Mouse (Mus musculus): ENCODE measurements around the gene Gm5767. TPM values are rescaled to one million over a fixed set of nuclear protein-coding genes. Genes with fewer than 3 reads are reported as not detected.

Gene Gm5767
- total RNA-seq, 2 experiments from 2014 or later: not detected

DNA sequence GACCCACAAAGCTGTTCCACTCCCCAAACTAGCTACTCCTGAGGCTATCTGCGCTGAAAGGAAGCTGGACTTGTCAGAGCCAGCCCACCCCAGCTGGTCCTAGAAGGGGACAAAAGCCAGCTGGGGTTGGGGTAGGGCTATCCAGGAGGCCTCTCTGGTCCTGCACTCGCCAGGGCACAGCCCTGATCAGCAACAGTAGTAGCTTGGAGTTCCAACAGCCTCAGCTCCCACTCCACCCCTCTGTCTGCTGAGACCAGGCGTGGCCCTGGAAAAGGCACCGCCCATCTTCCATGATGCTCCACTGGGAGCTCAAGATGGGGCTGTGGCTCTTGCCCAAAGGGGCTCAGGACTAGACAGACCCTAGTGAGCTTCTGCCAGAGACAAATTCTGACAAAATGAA lies 12.8 kb upstream of the Gm5767 start:
- DNase-seq (ENCODE audit: low spot score in 2 of 2): no peak
- intact Hi-C loops (cut with DNase I): no loop called here

DNA sequence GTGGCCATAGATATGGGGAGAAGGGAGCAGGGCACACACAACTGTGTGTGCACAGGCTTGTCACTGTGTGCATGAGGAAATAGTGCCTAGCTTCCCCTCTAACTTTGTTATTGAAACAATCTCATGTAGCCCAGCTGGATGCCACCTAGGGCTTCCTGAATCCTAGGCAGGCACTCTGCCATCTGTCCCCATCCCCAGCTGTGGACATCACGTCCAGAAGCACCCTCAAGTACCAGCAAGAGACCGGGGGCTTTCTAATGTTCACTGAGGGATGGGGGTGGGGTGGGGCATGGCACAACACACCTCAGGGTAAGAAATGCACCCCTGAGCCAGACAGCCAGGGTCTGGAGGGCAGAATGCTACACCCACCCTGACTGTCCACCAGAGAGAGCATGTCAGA lies 12.2 kb upstream of the Gm5767 start:
- intact Hi-C loops (cut with DNase I): no loop called here
- no peak for DNase-seq (ENCODE audit: low spot score in 2 of 2)

DNA sequence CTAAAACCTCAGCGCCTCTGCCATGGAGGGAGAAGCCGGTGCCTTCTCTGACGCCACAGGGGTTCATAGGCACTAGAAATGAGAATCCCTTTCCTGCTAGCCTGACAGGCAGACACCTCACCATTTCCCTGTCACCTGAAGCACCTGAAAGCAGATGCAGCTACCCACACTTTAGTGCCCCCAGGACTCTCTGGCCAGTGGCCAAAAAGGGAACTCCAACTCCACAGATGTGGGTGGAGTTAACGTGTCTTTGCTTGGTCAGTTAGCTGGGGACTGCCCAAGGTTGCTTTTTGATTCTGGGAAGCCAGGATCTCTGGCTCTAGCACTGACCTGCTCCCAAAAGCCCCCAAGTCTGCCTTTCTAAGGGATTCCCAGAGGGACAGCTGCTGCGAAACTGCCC lies 11.1 kb upstream of the Gm5767 start:
- DNase-seq (ENCODE audit: low spot score in 2 of 2): no peak
- intact Hi-C loops (cut with DNase I): no loop called here

DNA sequence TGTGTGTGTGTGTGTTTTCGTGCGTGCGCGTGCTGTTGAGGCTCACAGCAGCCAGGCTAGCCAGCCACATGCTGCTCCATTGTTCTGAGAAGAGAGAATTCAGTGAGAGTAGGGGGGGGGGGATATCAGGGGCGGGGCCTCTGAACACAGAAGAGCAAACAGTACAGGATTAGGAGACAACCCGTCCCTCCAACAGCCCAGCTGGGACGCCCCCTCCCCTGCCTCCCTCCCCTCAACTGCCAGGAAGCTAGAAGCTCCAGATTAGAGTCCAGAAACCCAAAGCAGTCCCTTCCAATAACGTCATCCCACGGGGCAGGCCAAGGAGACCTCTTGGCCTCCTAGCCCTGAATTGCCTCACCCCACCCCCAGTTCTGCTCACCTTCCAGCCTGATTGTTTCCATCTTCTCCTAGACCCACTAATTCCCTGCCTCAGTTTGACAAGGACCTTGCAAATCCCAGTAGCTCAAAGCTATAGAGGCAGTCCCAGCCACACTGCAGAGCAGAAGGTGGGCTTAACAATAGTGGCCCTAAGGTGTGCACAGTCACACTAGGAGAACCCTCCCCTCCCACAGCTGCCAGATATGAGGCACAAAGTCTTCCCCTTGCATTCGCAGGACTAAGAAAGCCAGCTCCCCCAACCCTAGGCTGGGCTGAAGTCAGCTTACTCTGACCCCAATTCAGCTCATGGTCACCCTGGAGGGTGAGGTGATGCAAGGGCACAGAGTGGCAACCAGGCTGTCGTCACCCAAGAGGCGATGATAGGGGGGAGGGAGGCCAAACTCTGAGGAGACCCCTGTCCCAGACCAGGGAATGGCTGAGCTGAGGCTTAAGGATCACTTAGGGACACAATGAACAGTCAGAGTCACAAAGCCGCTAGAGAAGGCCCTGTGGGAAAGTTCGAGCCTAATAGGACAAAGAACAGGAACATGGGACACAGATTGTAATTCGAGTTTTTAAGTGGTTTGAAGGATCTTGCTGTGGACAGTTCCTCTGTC lies 10.2 kb upstream of the Gm5767 start:
- intact Hi-C loops (cut with DNase I): no loop called here
- no peak for DNase-seq (ENCODE audit: low spot score in 2 of 2)

DNA sequence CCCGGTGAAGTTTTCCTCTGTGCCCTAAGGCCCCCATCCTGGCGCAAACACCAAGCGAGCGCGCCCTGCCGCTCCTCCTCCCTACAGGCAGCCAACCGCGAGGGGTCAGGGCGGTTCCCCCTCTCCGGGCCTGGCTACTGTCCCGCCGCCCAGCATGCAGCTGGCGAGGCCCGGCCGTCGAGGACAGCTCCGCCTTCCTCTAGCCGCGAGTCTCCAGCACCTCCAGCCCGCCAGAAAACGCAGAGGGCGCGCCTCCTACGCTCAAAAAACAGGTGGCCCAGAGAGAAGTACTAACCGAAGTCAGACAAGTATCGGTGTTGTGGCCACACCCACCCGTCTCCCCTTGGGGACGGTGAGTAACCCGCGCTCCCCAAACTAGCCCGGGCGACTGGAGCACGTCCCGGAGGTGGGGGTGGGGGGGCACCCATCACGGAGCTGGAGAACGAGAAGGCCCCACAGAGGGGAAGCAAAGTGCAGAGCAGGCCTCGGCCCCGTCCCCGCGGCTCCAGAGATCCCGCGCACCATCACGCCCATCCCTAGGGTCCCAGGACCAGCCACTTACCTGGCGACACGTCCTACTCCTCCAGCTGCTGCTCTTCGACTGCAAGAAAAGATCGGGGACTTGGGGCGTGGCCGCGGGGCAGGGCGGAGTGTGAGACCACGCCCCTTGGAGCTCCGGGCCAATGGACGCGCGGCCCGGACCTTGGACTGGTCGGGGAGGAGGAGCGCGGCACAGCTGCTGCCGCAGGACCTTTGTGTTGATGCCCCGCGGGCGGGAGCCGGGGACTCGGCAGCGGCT lies 8.8 kb upstream of the Gm5767 start, which contains the start of gene Carhsp1:
TSS of gene Carhsp1 (minus strand) at position 605 of the 799 bp plus-strand sequence.
- peak; percentile 77 to 83 for DNase-seq (ENCODE audit: low spot score in 2 of 2)
- intact Hi-C loops (cut with DNase I): loop anchor here (1.0 kb wide), 1 partner anchor 177 kb away; no protein-coding TSS in a partner anchor

DNA sequence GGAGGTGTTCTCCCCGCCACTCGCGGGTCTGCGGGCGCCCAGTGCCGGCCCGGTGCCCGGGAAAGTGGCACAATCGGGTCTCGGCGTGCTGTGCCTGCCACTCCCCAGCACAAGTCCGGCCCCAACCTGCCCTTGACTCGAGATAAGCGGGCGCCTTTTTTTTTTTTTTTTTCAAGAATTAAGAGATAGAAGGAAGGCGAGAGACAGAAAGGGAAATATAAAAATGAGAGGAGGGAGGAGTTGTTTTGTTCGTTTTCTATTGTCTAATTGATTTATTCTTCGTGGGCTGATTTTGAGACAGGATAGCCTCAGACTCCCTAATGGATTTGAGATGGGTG lies 8.3 kb upstream of the Gm5767 start:
- DNase-seq (ENCODE audit: low spot score in 2 of 2): no peak
- intact Hi-C loops (cut with DNase I): loop anchor here (1.0 kb wide), 1 partner anchor 178 kb away; no protein-coding TSS in a partner anchor

DNA sequence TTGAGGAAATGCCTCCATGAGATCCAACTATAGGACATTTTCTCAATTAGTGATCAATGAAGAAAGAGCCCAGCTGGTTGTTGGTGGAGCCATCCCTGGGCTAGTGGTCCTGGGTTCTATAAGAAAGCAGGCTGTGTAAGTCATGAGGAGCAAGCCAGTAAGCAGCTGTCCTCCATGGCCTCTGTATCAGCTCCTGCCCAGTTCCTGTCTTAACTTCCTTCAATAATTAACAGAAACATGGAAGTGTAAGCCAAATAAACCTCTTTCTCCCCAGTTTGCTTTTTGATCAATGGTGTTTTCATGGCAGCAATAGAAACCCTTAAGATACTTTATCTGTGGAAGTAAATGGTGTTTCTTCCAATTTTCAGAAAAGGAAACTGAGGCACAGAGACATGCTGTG lies 7.8 kb upstream of the Gm5767 start:
- intact Hi-C loops (cut with DNase I): loop anchor here (1.0 kb wide), 1 partner anchor 179 kb away; no protein-coding TSS in a partner anchor
- DNase-seq (ENCODE audit: low spot score in 2 of 2): no peak

DNA sequence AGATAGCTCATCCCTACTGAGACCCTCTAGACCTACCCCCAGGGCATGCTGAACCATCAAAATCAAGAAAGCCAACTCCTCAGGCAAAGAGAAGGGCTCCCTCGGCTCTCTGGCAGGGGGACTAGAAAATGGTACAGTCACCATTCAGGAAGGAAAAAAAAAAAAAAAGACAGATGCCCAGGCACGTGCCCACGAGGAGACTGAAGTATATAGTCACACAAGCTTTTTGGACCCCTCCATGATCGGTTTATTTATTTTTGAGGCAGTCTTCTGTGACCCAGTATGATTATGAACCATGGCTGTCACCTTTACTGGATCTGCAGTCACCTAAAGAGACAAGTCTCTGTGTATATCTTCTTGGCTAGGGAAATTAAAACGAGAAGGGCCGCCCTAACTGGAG lies 7.2 kb upstream of the Gm5767 start:
- intact Hi-C loops (cut with DNase I): no loop called here
- DNase-seq (ENCODE audit: low spot score in 2 of 2): no peak

DNA sequence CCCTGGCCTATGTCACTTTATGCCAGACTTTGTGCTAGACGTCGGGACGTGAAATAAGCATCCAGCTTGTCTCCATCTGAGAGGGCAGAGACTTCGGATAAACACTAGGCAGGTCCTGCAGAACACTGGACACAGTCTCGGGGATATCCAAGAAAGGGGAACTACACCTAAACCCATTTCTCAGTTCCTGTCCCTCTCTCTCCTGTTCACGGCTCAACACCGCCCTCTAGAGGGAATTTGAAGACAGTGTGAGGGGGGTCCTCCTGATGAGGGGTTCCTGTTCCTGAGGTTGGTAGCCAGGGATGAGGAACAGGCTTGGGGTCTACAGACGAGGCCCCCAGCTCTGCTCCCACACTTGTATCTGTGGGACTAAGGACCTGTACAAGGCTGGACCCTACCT lies 6.4 kb upstream of the Gm5767 start:
- intact Hi-C loops (cut with DNase I): loop anchor here (2.0 kb wide), 1 partner anchor 29 kb away; no protein-coding TSS in a partner anchor
- peak in 1 of 2 experiments; percentile 35 for DNase-seq (ENCODE audit: low spot score in 2 of 2)

DNA sequence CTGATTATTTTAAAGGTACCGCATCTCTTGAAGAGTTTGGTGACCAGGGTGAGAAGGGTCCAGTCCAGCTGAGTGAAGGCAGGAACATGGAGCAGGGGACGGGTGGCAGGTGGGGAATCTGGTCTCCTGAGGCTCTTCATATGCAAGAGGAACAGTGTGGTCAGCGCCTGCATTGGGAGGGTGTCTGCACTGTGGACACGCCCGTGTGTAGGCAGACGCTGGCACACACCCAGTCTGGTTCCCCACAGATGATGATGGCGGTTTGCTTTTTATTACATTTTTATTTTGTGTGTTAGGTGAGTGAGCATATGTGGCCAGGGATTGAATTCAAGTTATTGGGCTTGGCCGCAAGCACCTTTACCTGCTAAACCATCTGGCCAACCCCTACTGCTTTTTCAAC lies 5.0 kb upstream of the Gm5767 start:
- DNase-seq (ENCODE audit: low spot score in 2 of 2): no peak
- intact Hi-C loops (cut with DNase I): loop anchor here (2.0 kb wide), 1 partner anchor 31 kb away; no protein-coding TSS in a partner anchor

DNA sequence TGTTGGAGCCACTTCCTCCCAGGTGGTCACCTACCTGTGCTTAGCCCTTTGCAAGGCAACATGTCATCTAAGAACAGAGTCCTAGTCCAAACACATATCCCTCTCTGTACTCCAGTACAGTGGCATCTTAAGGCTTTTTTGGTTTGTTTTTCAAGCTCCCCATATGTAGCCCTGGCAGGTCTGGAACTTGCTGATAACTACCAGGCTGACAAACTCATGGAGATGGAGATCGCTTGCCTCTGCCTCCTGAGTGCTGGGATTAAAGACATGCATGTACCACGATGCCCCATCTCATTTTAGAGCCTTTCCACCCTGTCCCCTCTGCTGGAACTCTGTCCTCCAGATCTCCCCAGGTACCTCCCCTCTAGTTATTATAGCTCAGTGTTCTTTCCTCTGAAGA lies 4.3 kb upstream of the Gm5767 start:
- DNase-seq (ENCODE audit: low spot score in 2 of 2): no peak
- intact Hi-C loops (cut with DNase I): loop anchor here (1.0 to 2.0 kb wide), 2 partner anchors 182 to 265 kb away; no protein-coding TSS in a partner anchor

DNA sequence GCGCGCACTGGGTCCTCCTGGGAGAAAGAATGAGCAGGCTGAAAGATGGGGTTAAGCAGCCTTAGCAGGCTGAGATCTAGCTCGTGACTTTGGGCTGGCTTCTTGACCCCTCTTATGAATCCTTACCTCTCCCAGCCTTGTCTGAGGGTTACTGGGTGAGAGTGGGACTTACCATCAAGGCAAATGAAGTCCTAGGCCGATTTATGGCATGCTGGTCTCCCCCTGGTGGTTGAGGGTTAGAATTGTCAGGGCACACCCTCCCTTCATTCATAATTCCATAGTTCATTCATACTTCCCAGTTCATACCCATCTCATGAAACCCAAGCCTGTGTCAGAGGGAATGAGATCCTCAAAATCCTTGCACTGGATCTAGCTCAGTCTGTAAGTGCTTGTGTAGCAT lies 3.8 kb upstream of the Gm5767 start:
- peak in 1 of 2 experiments; percentile 54 for DNase-seq (ENCODE audit: low spot score in 2 of 2)
- intact Hi-C loops (cut with DNase I): loop anchor here (1.0 to 2.0 kb wide), 2 partner anchors 182 to 266 kb away; no protein-coding TSS in a partner anchor

DNA sequence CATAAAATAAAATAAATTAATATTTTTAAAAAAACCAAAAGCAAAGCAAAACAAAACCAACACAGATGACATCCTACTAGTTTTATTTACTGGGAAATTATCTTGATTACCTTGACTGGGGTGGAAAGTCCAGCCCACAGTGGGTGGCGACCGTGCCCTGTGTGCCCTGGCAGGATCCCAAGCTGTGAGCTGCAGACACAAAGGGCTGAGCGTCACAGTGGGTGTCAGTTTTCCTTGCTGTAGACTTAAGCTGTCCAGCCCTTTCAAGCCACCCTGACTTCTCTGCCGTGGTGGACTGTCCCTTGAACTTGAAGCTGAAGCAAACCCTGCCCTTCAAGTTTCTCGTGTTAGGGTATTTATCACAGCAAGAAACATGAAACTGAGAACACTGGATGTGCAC lies 2.5 kb upstream of the Gm5767 start:
- intact Hi-C loops (cut with DNase I): no loop called here
- DNase-seq (ENCODE audit: low spot score in 2 of 2): no peak

DNA sequence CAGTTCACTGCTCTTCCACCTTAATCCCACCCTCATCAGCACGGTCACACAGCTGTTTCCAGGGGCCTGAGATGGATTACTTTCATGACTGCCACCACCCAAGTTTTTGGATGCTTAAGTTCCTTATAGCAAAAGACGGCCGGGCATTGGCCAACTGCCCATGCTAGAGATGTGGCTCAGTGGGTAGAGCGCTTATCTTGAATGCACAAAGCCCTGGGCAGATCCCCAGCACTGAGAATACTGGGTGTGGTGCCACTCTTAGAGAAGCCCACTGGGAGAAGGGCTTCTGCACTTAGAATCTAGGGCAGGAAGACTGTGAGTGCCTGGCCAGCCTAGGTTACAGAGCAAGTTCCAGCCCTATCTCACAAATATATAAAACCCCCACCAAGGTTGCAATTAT lies 1.9 kb upstream of the Gm5767 start:
- DNase-seq (ENCODE audit: low spot score in 2 of 2): no peak
- intact Hi-C loops (cut with DNase I): no loop called here

DNA sequence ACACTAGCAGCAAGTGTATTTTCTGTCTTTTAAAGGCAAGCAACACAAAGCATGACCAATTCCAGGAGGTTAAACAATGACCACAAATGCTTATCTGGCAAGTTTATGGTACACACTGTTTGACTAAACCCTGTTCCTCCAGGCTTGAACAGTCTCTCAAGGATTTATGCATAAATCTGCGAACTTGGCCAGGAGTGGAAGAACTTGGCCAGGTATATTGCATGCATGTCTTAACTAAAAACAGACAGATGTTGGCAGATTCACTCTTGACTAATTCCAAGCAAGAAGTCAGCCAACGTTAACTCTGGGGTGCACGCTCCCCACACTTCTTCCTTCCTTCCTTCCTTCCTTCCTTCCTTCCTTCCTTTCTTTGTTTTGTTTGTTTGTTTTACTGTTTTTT lies 790 bp upstream of the Gm5767 start:
- DNase-seq (ENCODE audit: low spot score in 2 of 2): no peak
- intact Hi-C loops (cut with DNase I): loop anchor here (10.0 kb wide), 1 partner anchor 155 kb away; the partner anchor contains the start of gene 1810013L24Rik

DNA sequence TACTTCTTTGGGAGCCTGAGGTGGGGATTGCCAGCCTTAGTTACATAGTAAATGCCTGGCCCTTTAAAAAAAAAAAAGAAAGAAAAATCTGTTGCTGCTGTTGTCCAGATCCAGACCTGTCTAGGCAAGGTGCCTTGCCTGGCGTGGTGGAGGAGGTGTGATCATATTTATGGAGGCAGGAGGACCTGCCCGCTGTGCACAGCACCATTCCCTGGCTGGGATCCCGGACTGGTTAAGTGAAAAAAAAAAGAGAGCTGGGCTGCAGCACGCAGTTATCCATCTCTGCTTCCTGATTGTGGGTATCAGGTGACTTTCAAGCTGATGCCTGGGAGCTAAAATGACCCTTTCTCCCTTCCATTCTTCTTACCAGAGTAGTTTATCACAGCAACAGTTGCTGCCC lies 4.5 kb downstream of the Gm5767 start:
- intact Hi-C loops (cut with DNase I): loop anchor here (10.0 kb wide), 1 partner anchor 150 kb away; the partner anchor contains the start of gene 1810013L24Rik
- DNase-seq (ENCODE audit: low spot score in 2 of 2): no peak

DNA sequence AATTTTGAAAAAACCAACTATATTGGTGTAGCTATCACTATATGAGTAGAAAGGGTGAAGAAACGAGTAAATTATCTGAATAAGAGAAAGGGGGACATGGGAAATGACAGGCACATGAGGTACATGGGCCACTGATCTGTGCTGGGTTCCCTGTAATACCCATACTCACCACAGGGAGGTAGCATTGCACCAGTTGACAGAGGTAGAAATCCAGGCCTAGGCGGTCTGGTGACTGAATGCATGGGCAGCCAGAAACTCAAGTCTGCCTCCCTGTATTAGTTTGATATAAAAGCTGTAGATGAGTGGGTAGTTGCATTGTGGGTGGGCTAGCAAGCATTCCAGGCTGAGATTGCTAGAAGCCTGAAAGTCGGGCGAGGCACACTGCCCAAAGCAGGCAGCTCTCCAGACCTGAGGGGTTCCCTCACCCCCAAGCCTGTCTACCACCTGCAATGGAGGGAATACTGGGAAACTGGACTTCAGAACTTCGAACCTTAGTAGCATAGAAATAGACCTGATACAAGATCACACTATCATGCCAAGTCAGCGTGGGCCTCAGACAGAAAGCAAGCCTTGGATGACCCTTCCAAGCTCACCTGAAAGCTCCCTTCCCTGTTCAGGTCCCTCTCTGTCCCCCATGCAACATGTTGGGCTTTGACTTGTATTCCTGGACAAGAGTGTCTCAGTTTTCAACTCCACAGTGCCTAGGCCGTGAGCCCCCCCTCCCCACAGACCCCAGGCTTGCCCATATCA lies 5.7 kb downstream of the Gm5767 start:
- DNase-seq (ENCODE audit: low spot score in 2 of 2): peak; percentile 76 to 85
- intact Hi-C loops (cut with DNase I): loop anchor here (1.0 to 10.0 kb wide), 3 partner anchors 83 to 183 kb away; partner anchors contain the start of gene 1810013L24Rik

DNA sequence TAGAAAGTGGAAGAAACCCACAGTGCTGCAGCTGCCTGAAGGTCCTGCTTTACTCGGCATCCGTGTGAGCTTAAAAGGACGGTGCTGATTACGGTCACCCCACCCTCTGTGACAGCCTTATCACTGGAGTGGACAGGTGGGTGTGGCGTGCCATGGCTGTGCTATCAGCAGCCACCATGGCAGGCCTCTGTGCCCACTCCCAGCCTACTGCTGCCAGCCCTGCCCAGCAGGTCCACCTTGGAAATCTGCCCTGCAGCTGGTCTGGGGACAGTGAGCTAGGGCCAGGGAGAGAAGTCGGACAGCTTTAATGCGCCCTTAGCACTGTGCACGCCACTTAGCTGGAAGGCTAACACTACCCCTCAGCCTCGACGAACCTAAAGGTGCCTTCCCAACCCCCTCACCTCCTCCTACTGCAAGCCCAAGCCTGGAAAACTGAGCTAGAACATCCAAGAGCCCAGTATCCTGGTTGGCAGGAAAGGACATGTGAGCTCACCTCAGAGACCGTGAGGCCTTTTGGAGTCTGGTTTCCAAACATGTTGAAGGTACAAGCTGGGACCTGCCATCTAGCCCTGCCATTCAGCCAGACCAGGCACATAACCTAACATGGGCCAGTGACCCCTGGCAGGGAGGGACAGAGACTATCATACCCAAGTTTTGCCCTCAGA lies 6.4 kb downstream of the Gm5767 start:
- DNase-seq (ENCODE audit: low spot score in 2 of 2): no peak
- intact Hi-C loops (cut with DNase I): loop anchor here (1.0 to 10.0 kb wide), 3 partner anchors 82 to 182 kb away; partner anchors contain the start of gene 1810013L24Rik
